8 mouse cellular contexts compared by ENCODE assay signal in the genomic region with DNA sequence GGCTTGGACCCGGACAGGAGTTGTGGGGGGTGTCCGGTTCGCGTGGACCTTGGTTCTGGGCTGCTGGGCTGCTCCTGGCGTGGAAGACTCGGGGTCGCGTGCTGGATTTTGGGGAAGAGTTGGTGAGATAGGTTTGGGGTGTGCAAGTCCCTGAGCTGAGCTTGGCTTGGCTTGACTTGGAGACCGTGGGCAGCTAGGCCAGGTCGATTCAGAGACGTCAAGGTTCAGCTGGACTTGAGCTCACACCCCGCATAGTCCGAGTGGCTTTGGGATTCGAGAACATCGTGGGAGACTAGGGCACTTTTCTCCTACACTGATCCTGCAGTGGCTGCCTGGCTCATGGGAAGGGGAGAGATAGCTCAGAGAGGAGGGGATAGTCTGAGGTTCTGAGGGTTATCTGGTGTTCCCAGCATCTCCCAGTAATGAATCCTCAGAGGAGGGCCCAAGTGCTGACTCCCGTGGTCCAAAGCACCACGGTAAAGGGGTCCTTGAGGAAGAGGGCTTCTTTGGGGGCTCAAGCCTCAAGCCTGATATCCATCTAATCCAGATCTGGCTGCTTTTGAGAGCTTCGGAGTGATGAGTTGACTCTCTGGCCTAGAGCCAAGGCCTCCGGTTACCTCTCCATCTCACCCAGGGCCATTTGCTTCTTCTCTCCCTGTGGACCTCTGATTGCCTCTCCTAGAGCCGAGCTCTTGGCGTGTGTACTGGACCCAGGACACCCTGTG. TPM values are rescaled to one million over a fixed set of nuclear protein-coding genes. Genes with fewer than 3 reads are reported as not detected.
A peak's percentile ranks its signal among the peaks of the same experiment; 100 is the strongest.
DNase-seq lines count a peak whose midpoint lies in the region; ATAC-seq and TF ChIP-seq lines count a peak whose summit lies in the region.

No protein-coding gene starts in this region.

- no peak for ATAC-seq in kidney, postnatal 0 days (replicated peaks; ENCODE audit: low FRiP score, low read depth)
- 0 out of 2 replicates have a peak, but pooled peaks have one; percentile 16 for ATAC-seq in forebrain, embryonic 13.5 days
- no peak for ATAC-seq in liver, embryonic 14.5 days (ENCODE audit: insufficient read depth)
- no peak for ATAC-seq in CD4-positive, CD25-positive, alpha-beta regulatory T cell, adult 4 months

- H3K27me3 ChIP-seq in kidney, postnatal 0 days (ENCODE audit: insufficient read depth, low read length) = no peaks in the 10 kb centered on the region
- no peaks in the 10 kb centered on the region for H3K27me3 ChIP-seq in forebrain, embryonic 13.5 days
- peaks cover 10% of the 10 kb centered on the region for H3K27me3 ChIP-seq in liver, embryonic 14.5 days (ENCODE audit: control insufficient read depth, insufficient read depth, low read length)

- no peak for TF ChIP-seq EP300 in liver, embryonic 14.5 days (IDR thresholded peaks at IDR 0.05; ENCODE audit: low read depth)

- no peak overlapping the region for H3K27ac ChIP-seq in kidney, postnatal 0 days
- H3K27ac ChIP-seq in forebrain, embryonic 13.5 days = peak overlapping the region; percentile 40; the same call in 1 of the 2 replicates
- no peak overlapping the region for H3K27ac ChIP-seq in liver, embryonic 14.5 days

- WGBS in kidney, postnatal 0 days = 9% methylated on average over 21 of the region's 21 CpGs
- WGBS in forebrain, embryonic 13.5 days = 14% methylated on average over 21 of the region's 21 CpGs
- 15% methylated on average over 21 of the region's 21 CpGs for WGBS in liver, embryonic 14.5 days (ENCODE audit: insufficient replicate concordance)

- H3K4me2 ChIP-seq in kidney, postnatal 0 days (ENCODE audit: low read length) = peak overlapping the region; percentile 91
- H3K4me2 ChIP-seq in forebrain, embryonic 13.5 days = peak overlapping the region; percentile 87
- H3K4me2 ChIP-seq in liver, embryonic 14.5 days (ENCODE audit: low read depth) = peak overlapping the region; percentile 74

- peak overlapping the region; percentile 69 for H3K9ac ChIP-seq in kidney, postnatal 0 days (ENCODE audit: low read depth, low read length)
- peak overlapping the region; percentile 87 for H3K9ac ChIP-seq in forebrain, embryonic 13.5 days
- H3K9ac ChIP-seq in liver, embryonic 14.5 days (replicated peaks) = peak overlapping the region; percentile 60

- H3K36me3 ChIP-seq in kidney, postnatal 0 days (ENCODE audit: insufficient read depth, low read length) = no peaks in the 10 kb centered on the region
- H3K36me3 ChIP-seq in forebrain, embryonic 13.5 days (ENCODE audit: poor library complexity, severe bottlenecking) = no peaks in the 10 kb centered on the region
- no peaks in the 10 kb centered on the region for H3K36me3 ChIP-seq in liver, embryonic 14.5 days (replicated peaks; ENCODE audit: control insufficient read depth, insufficient read depth, low read depth)

- no peak for TF ChIP-seq CTCF in kidney, postnatal 0 days (IDR thresholded peaks at IDR 0.05; ENCODE audit: low read depth)
- TF ChIP-seq CTCF in liver, embryonic 14.5 days (IDR thresholded peaks at IDR 0.05; ENCODE audit: low read depth) = no peak

- no peak for DNase-seq in kidney, postnatal 0 days (ENCODE audit: low spot score)
- DNase-seq in kidney, adult 8-10 months = no peak
- peak; percentile 65 for DNase-seq in brain, adult 2 months (ENCODE audit: low read depth, low spot score)
- DNase-seq in liver, embryonic 14.5 days (ENCODE audit: low read depth in 3 of 3, low spot score in 3 of 3) = no peak
- no peak for DNase-seq in layer of hippocampus, adult 18-20 months (ENCODE audit: low spot score in 2 of 2)
- no peak for DNase-seq in layer of hippocampus, postnatal 25 days (ENCODE audit: extremely low spot score in 1 of 2, low spot score in 1 of 2)

- H3K4me3 ChIP-seq in kidney, postnatal 0 days (replicated peaks; ENCODE audit: low read depth, low read length) = peak overlapping the region; percentile 60
- H3K4me3 ChIP-seq in forebrain, embryonic 13.5 days = peak overlapping the region; percentile 80
- H3K4me3 ChIP-seq in liver, embryonic 14.5 days (ENCODE audit: insufficient read depth in 1 of 2, low read depth in 2 of 2, low read length in 2 of 2) = peak overlapping the region; percentile 50 to 55

- H3K4me1 ChIP-seq in kidney, postnatal 0 days (replicated peaks; ENCODE audit: insufficient read depth, low read length) = peaks cover 46% of the 10 kb centered on the region
- peaks cover 58% of the 10 kb centered on the region for H3K4me1 ChIP-seq in forebrain, embryonic 13.5 days
- peaks cover 0 to 17% of the 10 kb centered on the region in 2 experiments; a peak in 2 of 4 replicates for H3K4me1 ChIP-seq in liver, embryonic 14.5 days (replicated peaks; ENCODE audit: control insufficient read depth in 2 of 2, insufficient read depth in 2 of 2, low read length in 1 of 2)

- no peaks in the 10 kb centered on the region for H3K9me3 ChIP-seq in kidney, postnatal 0 days (replicated peaks; ENCODE audit: low read length)
- H3K9me3 ChIP-seq in forebrain, embryonic 13.5 days (replicated peaks) = no peaks in the 10 kb centered on the region
- H3K9me3 ChIP-seq in liver, embryonic 14.5 days (ENCODE audit: control insufficient read depth, low read length) = no peaks in the 10 kb centered on the region

RNA-seq across cellular contexts. Expression of a gene that starts 0.6 kb away (rescaled TPM):
- 36.1 and 40.8 TPM in 2 replicates for polyA plus RNA-seq in kidney, postnatal 0 days (2015; fragmentation: Nextera tagmentation; extraction: Ambion mirVana)
- 10.8 and 12.9 TPM in 2 replicates for polyA plus RNA-seq in forebrain, embryonic 13.5 days (2015; fragmentation: Nextera tagmentation; extraction: Ambion mirVana)
- polyA plus RNA-seq in liver, embryonic 14.5 days (2012; rRNA removed) = 5.1 and 11.4 TPM in 2 replicates
- polyA plus RNA-seq in liver, embryonic 14.5 days (2014; fragmentation: Nextera tagmentation; extraction: Ambion mirVana) = 15.9 and 17.6 TPM in 2 replicates
- 10 to 100 TPM; 48.8 to 53.8 TPM for total RNA-seq in layer of hippocampus, adult 18-20 months (2021)
- total RNA-seq in layer of hippocampus, postnatal 25 days (2021) = 10 to 100 TPM; 50.3 to 52.3 TPM
- polyA plus RNA-seq in CD4-positive, CD25-positive, alpha-beta regulatory T cell, adult 4 months (2017; shearing (Covaris generic)) = 10 to 100 TPM; 15.9 to 23.4 TPM
